Mouse (Mus musculus): ENCODE results near the gene Hmx2. TPM values are rescaled to one million over a fixed set of nuclear protein-coding genes. Genes with fewer than 3 reads are reported as not detected.

Hmx2 gene
- polyA plus RNA-seq, 1 experiment from 2014 or later: not detected

DNA sequence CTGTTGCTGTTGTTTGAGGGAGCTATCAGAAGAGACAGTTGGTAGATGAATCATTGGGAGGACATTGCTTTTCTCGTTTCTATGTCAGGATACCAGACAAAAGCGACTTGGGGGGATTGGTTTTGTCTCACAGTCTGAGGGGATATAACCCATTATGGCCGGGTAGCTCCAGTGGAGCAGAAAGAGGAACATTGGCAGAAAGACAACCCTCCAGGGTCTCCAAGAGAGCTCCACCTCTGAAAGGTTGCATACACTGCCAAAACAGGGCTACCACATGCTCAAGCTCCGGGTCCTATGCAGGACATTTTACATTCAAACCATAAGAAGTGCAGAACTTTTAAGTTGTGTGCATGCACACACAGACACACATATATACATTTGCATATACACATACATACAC lies 56.9 kb downstream of the Hmx2 start:
- Histone ChIP-seq H3K27ac (no peak overlapping the region), H3K36me3 (no peaks in the 10 kb centered on the region), H3K9me3 (no peaks in the 10 kb centered on the region), H3K4me1 (replicated peaks) (0 out of 2 replicates have a peak, but pooled peaks cover 6% of the 10 kb centered on the region), H3K4me2 (no peak overlapping the region), H3K9ac (replicated peaks) (no peak overlapping the region), H3K27me3 (peaks cover 3% of the 10 kb centered on the region; the same call in 1 of the 2 replicates), H3K4me3 (replicated peaks) (no peak overlapping the region)
- WGBS: 80% methylated on average over 4 of the region's 4 CpGs
- ATAC-seq (ENCODE audit: insufficient number of reproducible peaks, insufficient read depth, low FRiP score, low TSS enrichment, low read depth): no peak

Other genes with a start within 250 kb of the Hmx2 start
- gene Cuzd1, start 226.5 kb upstream of the Hmx2 start, polyA plus RNA-seq (2016; fragmentation: Nextera tagmentation; extraction: Ambion mirVana): not detected in 2 replicates
- gene Fam24b, start 219.3 kb upstream of the Hmx2 start, polyA plus RNA-seq (2016; fragmentation: Nextera tagmentation; extraction: Ambion mirVana): not detected in 2 replicates
- gene Fam24a, start 214.9 kb upstream of the Hmx2 start, polyA plus RNA-seq (2016; fragmentation: Nextera tagmentation; extraction: Ambion mirVana): not detected in 2 replicates
- gene 2310057M21Rik, start 186.0 kb upstream of the Hmx2 start, polyA plus RNA-seq (2016; fragmentation: Nextera tagmentation; extraction: Ambion mirVana): 21.1 and 23.8 TPM in 2 replicates
- 72.5 and 79.4 TPM in 2 replicates for gene Pstk, start 177.6 kb upstream of the Hmx2 start, polyA plus RNA-seq (2016; fragmentation: Nextera tagmentation; extraction: Ambion mirVana)
- 18.0 and 19.3 TPM in 2 replicates for gene Ikzf5, start 138.3 kb upstream of the Hmx2 start, polyA plus RNA-seq (2016; fragmentation: Nextera tagmentation; extraction: Ambion mirVana)
- 83.0 and 84.0 TPM in 2 replicates for gene Acadsb, start 138.2 kb upstream of the Hmx2 start, polyA plus RNA-seq (2016; fragmentation: Nextera tagmentation; extraction: Ambion mirVana)
- not detected in 2 replicates for gene Hmx3, start 5.9 kb upstream of the Hmx2 start, polyA plus RNA-seq (2016; fragmentation: Nextera tagmentation; extraction: Ambion mirVana)
- 250 and 258 TPM in 2 replicates for gene Bub3, start 11.4 kb downstream of the Hmx2 start, polyA plus RNA-seq (2016; fragmentation: Nextera tagmentation; extraction: Ambion mirVana)